Mouse (Mus musculus): ENCODE results near the gene Prex1. TPM values are rescaled to one million over a fixed set of nuclear protein-coding genes. Genes with fewer than 3 reads are reported as not detected.

Gene Prex1
- polyA plus RNA-seq, 1 experiment from 2014 or later: 31.9 TPM

DNA sequence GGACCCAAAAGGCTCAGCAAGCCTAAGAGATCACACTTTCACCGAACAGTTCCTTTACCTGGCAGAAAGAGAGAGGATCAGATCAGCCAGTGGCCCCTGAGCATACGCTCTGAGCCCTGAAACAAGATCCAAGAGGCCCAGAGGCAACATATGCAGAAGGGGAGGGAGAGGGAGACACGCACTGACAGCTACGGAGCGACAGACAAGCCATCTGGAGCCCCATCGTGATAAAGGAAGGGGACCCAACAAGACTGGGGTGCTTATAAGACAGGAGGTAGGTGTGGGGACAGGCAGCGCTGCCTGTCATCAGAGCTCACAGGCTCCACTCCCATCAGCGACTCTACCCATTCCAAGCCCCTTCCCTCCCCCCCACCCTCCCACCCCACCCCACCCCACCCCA lies 27.8 kb downstream of the Prex1 start:
- no peak for ATAC-seq (ENCODE audit: insufficient read depth, low FRiP score, low TSS enrichment)
- Histone ChIP-seq H3K27ac (ENCODE audit: low read depth, low read length) (no peak overlapping the region), H3K4me3 (ENCODE audit: low read depth, low read length) (no peak overlapping the region), H3K9ac (ENCODE audit: low read length) (no peak overlapping the region), H3K27me3 (ENCODE audit: control insufficient read depth, insufficient read depth, low read length) (no peaks in the 10 kb centered on the region), H3K9me3 (ENCODE audit: control insufficient read depth, low read length) (no peaks in the 10 kb centered on the region), H3K4me2 (ENCODE audit: low read depth) (no peak overlapping the region), H3K4me1 (ENCODE audit: control insufficient read depth, insufficient read depth, low read length) (peaks cover 33% of the 10 kb centered on the region), H3K36me3 (ENCODE audit: control insufficient read depth, insufficient read depth, low read length) (no peaks in the 10 kb centered on the region)
- 60% methylated on average over 8 of the region's 8 CpGs for WGBS
- DNase-seq (ENCODE audit: low spot score): no peak

DNA sequence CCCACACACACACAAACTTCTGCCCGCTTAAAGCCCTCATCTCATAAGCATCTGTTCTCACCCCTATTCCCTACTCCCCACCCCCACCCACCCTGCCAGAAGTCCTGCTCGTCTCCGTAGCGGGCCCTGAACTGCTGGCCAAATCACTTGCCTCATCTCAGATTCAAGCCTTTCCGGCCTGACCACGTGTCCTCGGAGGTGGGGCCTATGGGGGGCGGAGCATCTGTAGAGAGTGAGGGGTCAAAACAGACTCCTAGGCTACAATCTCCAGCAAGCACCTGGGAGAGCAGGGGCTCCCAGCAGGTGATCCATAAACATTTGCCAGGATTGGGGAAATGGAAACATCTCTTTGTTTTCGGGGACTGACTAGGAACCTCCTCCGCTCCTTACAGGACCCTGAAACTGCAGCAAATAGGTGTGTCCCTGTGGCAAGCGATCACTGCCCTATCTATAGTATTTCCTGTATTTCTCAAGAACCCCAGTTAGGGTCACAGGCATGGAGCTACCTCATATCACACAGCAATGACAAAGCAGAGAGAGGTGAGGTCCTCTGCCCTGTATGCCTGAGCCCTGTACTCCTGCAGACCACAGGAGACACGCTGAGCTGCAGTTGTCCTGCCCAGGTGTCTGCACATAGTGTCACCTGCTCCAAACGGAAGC lies 29.6 kb downstream of the Prex1 start:
- Histone ChIP-seq H3K4me3 (ENCODE audit: low read depth, low read length) (no peak overlapping the region), H3K27ac (ENCODE audit: low read depth, low read length) (no peak overlapping the region), H3K4me1 (ENCODE audit: control insufficient read depth, insufficient read depth, low read length) (peaks cover 45% of the 10 kb centered on the region), H3K4me2 (ENCODE audit: low read depth) (peak overlapping the region; percentile 19; the same call in 1 of the 2 replicates), H3K27me3 (ENCODE audit: control insufficient read depth, insufficient read depth, low read length) (no peaks in the 10 kb centered on the region), H3K9ac (ENCODE audit: low read length) (peak overlapping the region; percentile 1), H3K9me3 (ENCODE audit: control insufficient read depth, low read length) (no peaks in the 10 kb centered on the region), H3K36me3 (ENCODE audit: control insufficient read depth, insufficient read depth, low read length) (no peaks in the 10 kb centered on the region)
- DNase-seq (ENCODE audit: low spot score) (no peak), ATAC-seq (ENCODE audit: insufficient read depth, low FRiP score, low TSS enrichment) (no peak)
- 12% methylated on average over 13 of the region's 13 CpGs for WGBS

DNA sequence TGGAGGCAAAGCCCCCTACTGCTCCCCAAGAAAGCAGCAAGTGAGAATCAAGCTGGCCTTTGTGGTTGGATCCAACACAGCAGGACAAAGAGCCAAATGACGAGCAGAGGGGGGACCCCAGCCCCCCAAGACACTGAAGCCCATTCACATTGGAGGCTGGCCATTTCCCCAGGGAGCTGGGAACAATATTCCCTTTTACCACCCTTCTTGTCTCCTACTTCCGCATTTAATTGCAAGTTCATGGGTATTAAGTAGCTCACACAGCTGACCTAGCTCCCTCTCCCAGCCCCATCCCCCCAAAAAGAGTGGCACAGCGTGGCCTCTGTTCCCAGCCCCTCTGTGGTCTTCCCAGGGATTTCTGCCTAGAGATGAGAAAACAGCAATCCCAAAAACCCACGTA lies 30.8 kb downstream of the Prex1 start:
- WGBS: 26% methylated on average over 4 of the region's 4 CpGs
- H3K4me2 ChIP-seq (ENCODE audit: low read depth): no peak overlapping the region
- DNase-seq (ENCODE audit: low spot score): no peak
- peaks cover 55% of the 10 kb centered on the region for H3K4me1 ChIP-seq (ENCODE audit: control insufficient read depth, insufficient read depth, low read length)
- no peaks in the 10 kb centered on the region for H3K9me3 ChIP-seq (ENCODE audit: control insufficient read depth, low read length)
- H3K27me3 ChIP-seq (ENCODE audit: control insufficient read depth, insufficient read depth, low read length): no peaks in the 10 kb centered on the region
- H3K9ac ChIP-seq (ENCODE audit: low read length): no peak overlapping the region
- H3K36me3 ChIP-seq (ENCODE audit: control insufficient read depth, insufficient read depth, low read length): no peaks in the 10 kb centered on the region
- ATAC-seq (ENCODE audit: insufficient read depth, low FRiP score, low TSS enrichment): peak; percentile 25; the same call in 1 of the 2 replicates
- no peak overlapping the region for H3K4me3 ChIP-seq (ENCODE audit: low read depth, low read length)
- peak overlapping the region; percentile 36 for H3K27ac ChIP-seq (ENCODE audit: low read depth, low read length)

DNA sequence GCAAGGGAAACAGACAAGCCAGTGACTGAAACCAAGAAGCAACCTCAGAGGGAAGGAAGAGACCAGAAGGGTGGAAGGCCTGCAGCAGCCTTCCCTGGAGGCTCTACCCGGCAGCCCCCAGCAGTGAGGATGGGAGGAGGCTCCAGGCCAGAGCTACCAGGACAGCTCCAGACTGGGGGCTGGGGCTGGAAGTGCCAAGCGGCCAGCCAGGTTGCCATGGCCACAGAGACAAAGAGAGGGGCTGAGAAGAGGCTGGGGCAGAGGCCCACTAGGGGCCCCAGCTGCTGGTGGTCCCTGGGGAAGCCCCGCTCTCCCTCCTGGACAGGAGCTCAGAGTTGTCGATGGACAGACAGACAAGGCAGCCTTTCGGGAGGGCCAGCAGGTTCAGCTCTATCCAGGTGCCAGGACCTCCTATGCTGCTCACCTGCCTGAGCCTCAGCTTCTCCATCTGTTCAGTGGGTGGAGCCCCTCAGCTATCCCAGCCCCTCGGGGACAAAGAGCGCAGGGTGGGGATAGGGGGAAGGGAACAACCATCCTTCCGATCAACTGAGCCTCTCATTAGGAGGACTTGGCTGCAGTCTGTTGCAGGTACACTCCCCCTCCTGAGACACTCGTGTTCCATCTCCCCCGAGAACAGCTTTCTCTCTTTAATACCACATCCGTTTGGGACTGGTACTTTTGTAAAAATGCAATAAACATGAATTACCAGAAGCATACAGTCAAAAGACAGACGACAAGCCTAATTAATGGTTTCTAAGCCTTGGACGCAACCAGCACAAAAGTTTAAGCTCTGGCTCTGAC lies 34.5 kb downstream of the Prex1 start:
- Histone ChIP-seq H3K27me3 (ENCODE audit: control insufficient read depth, insufficient read depth, low read length) (no peaks in the 10 kb centered on the region), H3K36me3 (ENCODE audit: control insufficient read depth, insufficient read depth, low read length) (no peaks in the 10 kb centered on the region), H3K4me1 (ENCODE audit: control insufficient read depth, insufficient read depth, low read length) (peaks cover 66% of the 10 kb centered on the region), H3K9ac (ENCODE audit: low read length) (peak overlapping the region; percentile 20; the same call in 1 of the 2 replicates), H3K4me2 (ENCODE audit: low read depth) (peak overlapping the region; percentile 28), H3K27ac (ENCODE audit: low read depth, low read length) (peak overlapping the region; percentile 46), H3K9me3 (ENCODE audit: control insufficient read depth, low read length) (no peaks in the 10 kb centered on the region), H3K4me3 (ENCODE audit: low read depth, low read length) (no peak overlapping the region)
- DNase-seq (ENCODE audit: low spot score) (peak; percentile 85), ATAC-seq (ENCODE audit: insufficient read depth, low FRiP score, low TSS enrichment) (peak; percentile 86)
- 20% methylated on average over 13 of the region's 13 CpGs for WGBS

DNA sequence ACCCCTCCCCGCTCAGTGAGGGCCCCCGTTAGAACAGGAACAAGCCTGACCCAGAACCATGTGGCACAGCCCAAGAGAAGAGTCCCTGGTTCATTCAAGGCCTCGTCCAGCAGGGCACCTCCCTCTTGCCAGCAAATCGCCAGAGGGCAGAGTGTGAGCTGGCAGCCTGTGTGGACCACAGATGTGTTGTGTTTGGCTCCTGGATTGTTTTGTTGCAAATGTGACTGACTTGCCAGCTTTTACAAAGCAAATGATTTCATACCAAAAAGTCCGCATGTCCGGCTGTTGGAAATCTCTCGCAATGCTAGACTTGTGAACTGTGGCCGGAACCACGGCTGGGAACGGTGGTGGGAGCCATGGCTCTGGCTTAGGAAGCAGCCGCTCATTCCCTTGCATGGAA lies 36.7 kb downstream of the Prex1 start:
- no peak overlapping the region for H3K4me2 ChIP-seq (ENCODE audit: low read depth)
- H3K9me3 ChIP-seq (ENCODE audit: control insufficient read depth, low read length): no peaks in the 10 kb centered on the region
- H3K4me3 ChIP-seq (ENCODE audit: low read depth, low read length): no peak overlapping the region
- H3K4me1 ChIP-seq (ENCODE audit: control insufficient read depth, insufficient read depth, low read length): peaks cover 46% of the 10 kb centered on the region
- no peaks in the 10 kb centered on the region for H3K36me3 ChIP-seq (ENCODE audit: control insufficient read depth, insufficient read depth, low read length)
- no peak overlapping the region for H3K9ac ChIP-seq (ENCODE audit: low read length)
- H3K27me3 ChIP-seq (ENCODE audit: control insufficient read depth, insufficient read depth, low read length): no peaks in the 10 kb centered on the region
- H3K27ac ChIP-seq (ENCODE audit: low read depth, low read length): peak overlapping the region; percentile 11; the same call in 1 of the 2 replicates
- WGBS: 88% methylated on average over 11 of the region's 11 CpGs
- DNase-seq (ENCODE audit: low spot score) (no peak), ATAC-seq (ENCODE audit: insufficient read depth, low FRiP score, low TSS enrichment) (no peak)

DNA sequence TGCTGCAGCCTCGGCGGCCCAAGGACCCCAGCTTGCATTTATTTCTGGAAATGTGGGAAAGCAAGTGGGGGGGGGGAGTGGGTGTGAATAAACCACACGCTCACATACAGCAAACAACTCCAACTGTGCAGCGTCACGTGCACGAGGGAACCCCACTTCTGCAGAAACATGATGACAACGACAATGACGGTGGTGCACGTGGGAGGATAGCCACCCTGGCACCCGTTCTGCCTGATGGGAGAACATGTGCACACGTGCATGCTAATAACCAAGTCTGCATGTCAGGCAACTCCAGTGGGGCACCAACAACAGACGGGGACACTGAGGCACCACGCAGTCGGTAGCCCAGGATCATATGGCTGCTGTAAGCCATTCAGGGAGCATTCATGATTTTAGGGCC lies 37.1 kb downstream of the Prex1 start:
- ATAC-seq (ENCODE audit: insufficient read depth, low FRiP score, low TSS enrichment) (no peak), DNase-seq (ENCODE audit: low spot score) (no peak)
- H3K4me2 ChIP-seq (ENCODE audit: low read depth): no peak overlapping the region
- no peaks in the 10 kb centered on the region for H3K27me3 ChIP-seq (ENCODE audit: control insufficient read depth, insufficient read depth, low read length)
- H3K36me3 ChIP-seq (ENCODE audit: control insufficient read depth, insufficient read depth, low read length): no peaks in the 10 kb centered on the region
- no peak overlapping the region for H3K4me3 ChIP-seq (ENCODE audit: low read depth, low read length)
- no peaks in the 10 kb centered on the region for H3K9me3 ChIP-seq (ENCODE audit: control insufficient read depth, low read length)
- H3K27ac ChIP-seq (ENCODE audit: low read depth, low read length): 0 out of 2 replicates have a peak overlapping the region, but pooled peaks have one; percentile 14
- peaks cover 49% of the 10 kb centered on the region for H3K4me1 ChIP-seq (ENCODE audit: control insufficient read depth, insufficient read depth, low read length)
- no peak overlapping the region for H3K9ac ChIP-seq (ENCODE audit: low read length)
- 78% methylated on average over 14 of the region's 14 CpGs for WGBS

DNA sequence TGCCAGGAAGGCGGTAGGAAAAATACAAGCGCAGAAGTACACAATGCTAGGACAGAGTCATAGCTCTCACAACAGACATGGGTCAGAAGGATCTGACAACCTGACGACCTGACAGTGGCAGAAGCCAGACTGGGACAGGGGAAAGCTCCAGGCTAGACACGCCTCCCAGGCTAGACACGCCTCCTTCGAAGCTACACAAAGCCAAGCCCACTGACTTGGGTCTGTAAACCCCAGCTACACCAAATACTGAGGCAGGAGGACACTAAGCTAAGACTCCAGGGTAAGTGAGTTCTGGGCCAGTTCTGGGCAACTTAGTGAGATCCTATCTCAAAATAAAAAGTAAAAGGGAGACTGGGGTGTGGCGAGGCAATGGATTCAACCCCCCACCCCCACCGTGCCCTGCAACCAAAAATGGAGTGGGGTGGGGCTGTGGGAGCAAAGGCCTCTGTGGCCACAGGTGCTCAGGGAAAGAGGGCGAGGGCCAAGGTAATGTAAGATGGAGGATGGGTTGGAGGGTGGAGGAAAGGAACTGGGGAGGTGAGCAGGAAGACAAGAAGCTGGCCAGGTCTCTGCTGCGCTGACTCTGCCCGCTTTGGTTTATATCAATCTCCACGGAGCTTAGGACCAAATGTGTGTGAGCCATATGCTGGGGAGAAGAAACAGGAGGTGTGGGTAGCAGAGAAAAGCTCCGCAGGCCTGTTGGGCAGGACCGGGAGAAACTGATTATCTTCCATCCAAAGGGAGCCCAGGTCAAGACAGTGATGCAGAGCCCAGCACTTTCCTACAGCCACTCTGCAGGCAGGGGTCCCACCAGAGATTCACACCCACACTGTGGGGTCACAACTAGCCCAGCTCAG lies 37.8 kb downstream of the Prex1 start:
- H3K27ac ChIP-seq (ENCODE audit: low read depth, low read length): 0 out of 2 replicates have a peak overlapping the region, but pooled peaks have one; percentile 14
- H3K27me3 ChIP-seq (ENCODE audit: control insufficient read depth, insufficient read depth, low read length): no peaks in the 10 kb centered on the region
- peaks cover 56% of the 10 kb centered on the region for H3K4me1 ChIP-seq (ENCODE audit: control insufficient read depth, insufficient read depth, low read length)
- no peaks in the 10 kb centered on the region for H3K36me3 ChIP-seq (ENCODE audit: control insufficient read depth, insufficient read depth, low read length)
- H3K9me3 ChIP-seq (ENCODE audit: control insufficient read depth, low read length): no peaks in the 10 kb centered on the region
- no peak overlapping the region for H3K4me2 ChIP-seq (ENCODE audit: low read depth)
- H3K4me3 ChIP-seq (ENCODE audit: low read depth, low read length): no peak overlapping the region
- ATAC-seq (ENCODE audit: insufficient read depth, low FRiP score, low TSS enrichment): no peak
- H3K9ac ChIP-seq (ENCODE audit: low read length): no peak overlapping the region
- 47% methylated on average over 14 of the region's 14 CpGs for WGBS
- DNase-seq (ENCODE audit: low spot score): no peak

DNA sequence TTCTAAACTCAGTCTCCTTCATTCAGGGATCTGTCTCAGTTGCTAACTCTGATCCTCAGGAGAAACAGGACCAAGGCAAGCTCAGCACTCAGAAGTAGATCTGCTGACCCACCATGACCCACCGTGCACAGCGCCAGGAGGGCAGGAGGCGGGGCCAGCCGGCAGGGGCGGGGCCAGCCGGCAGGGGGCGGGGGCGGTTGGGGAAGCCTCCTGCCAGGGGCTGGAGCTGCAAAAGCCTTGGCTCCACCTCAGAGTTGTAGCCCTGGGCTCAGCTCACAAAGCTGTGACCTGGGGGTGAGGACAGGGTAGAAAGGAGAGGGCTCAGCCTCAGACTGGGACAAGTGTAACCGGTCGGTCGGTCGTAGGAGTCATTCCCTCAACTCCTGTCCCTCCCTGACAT lies 38.9 kb downstream of the Prex1 start:
- ATAC-seq (ENCODE audit: insufficient read depth, low FRiP score, low TSS enrichment): no peak
- no peak overlapping the region for H3K4me3 ChIP-seq (ENCODE audit: low read depth, low read length)
- H3K4me2 ChIP-seq (ENCODE audit: low read depth): no peak overlapping the region

More for the DNA sequence above, 38.9 kb downstream of the Prex1 start:
- no peaks in the 10 kb centered on the region for H3K27me3 ChIP-seq (ENCODE audit: control insufficient read depth, insufficient read depth, low read length)
- WGBS: 4% methylated on average over 12 of the region's 12 CpGs
- H3K36me3 ChIP-seq (ENCODE audit: control insufficient read depth, insufficient read depth, low read length): no peaks in the 10 kb centered on the region
- no peak for DNase-seq (ENCODE audit: low spot score)
- peaks cover 51% of the 10 kb centered on the region for H3K4me1 ChIP-seq (ENCODE audit: control insufficient read depth, insufficient read depth, low read length)
- no peaks in the 10 kb centered on the region for H3K9me3 ChIP-seq (ENCODE audit: control insufficient read depth, low read length)
- H3K9ac ChIP-seq (ENCODE audit: low read length): peak overlapping the region; percentile 24; the same call in 1 of the 2 replicates
- H3K27ac ChIP-seq (ENCODE audit: low read depth, low read length): no peak overlapping the region; the same call in 1 of the 2 replicates
